In the genomic region with DNA sequence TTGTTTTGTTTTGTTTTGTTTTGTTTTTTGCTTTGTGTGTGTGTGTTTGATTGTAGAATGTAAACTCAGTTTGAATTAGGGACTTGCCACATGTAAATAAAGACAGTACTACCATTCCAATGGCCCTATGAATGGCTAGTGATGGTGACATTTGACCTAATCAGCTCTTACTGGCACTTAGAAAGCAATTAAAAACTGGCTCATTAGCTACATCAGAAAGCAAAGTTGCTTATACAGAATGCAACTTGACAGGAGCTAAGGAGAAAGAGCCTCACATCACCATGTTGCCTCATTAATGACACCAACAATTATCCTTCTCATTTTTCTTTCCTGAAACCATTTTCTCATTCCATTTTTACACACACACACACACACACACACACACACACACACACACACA, we compare ENCODE assay signal across 27 mouse cellular contexts.
"Had no signal": no experiment of that assay in that cellular context is flagged by ENCODE, and none has a peak within 500 bp of the region (broad histone marks: within the 10 kb centered on the region; RNA-seq: fewer than 3 reads in every experiment).

No protein-coding gene starts in this region.

- DNase-seq: cerebellum, adult 8-10 months; cerebellum, adult 9-10 months; cerebellum, adult 9-11 months; cerebellum, postnatal 10 days; cerebellum, postnatal 14 days; cerebellum, postnatal 25 days; cerebellum, postnatal 36 days; embryo, embryonic 11 days; forebrain, postnatal 0 days; gastrocnemius, adult 2 months; gastrocnemius, postnatal 10 days; gastrocnemius, postnatal 14 days; gastrocnemius, postnatal 25 days; gastrocnemius, postnatal 36 days; heart, adult 18-20 months; heart, adult 2 months had no signal

- H3K4me1 ChIP-seq: embryonic facial prominence, embryonic 10.5 days; embryonic facial prominence, embryonic 12.5 days; embryonic facial prominence, embryonic 13.5 days; embryonic facial prominence, embryonic 15.5 days; forebrain, embryonic 10.5 days; forebrain, embryonic 12.5 days; forebrain, embryonic 13.5 days; forebrain, embryonic 15.5 days had no signal

- H3K9me3 ChIP-seq: embryonic facial prominence, embryonic 10.5 days; embryonic facial prominence, embryonic 12.5 days; embryonic facial prominence, embryonic 13.5 days; embryonic facial prominence, embryonic 15.5 days; forebrain, embryonic 10.5 days; forebrain, embryonic 12.5 days; forebrain, embryonic 13.5 days; forebrain, embryonic 15.5 days had no signal

- H3K36me3 ChIP-seq: embryonic facial prominence, embryonic 10.5 days; embryonic facial prominence, embryonic 12.5 days; embryonic facial prominence, embryonic 13.5 days; embryonic facial prominence, embryonic 15.5 days; forebrain, embryonic 10.5 days; forebrain, embryonic 12.5 days; forebrain, embryonic 15.5 days had no signal

- ATAC-seq: forebrain, embryonic 13.5 days; forebrain, embryonic 14.5 days; forebrain, embryonic 15.5 days; forebrain, embryonic 16.5 days; forebrain, postnatal 0 days had no signal

- H3K9ac ChIP-seq: embryonic facial prominence, embryonic 12.5 days; embryonic facial prominence, embryonic 13.5 days; embryonic facial prominence, embryonic 15.5 days; forebrain, embryonic 12.5 days; forebrain, embryonic 13.5 days; forebrain, embryonic 15.5 days; forebrain, postnatal 0 days had no signal

- H3K4me3 ChIP-seq: embryonic facial prominence, embryonic 10.5 days; embryonic facial prominence, embryonic 12.5 days; embryonic facial prominence, embryonic 13.5 days; embryonic facial prominence, embryonic 15.5 days; erythroblast, embryonic 14.5 days; forebrain, embryonic 10.5 days; forebrain, embryonic 12.5 days; forebrain, embryonic 13.5 days; forebrain, embryonic 15.5 days; gastrocnemius, adult 2 months; heart, adult 2 months had no signal

- H3K4me2 ChIP-seq: embryonic facial prominence, embryonic 12.5 days; embryonic facial prominence, embryonic 13.5 days; embryonic facial prominence, embryonic 15.5 days; forebrain, embryonic 12.5 days; forebrain, embryonic 13.5 days; forebrain, embryonic 15.5 days had no signal

- H3K27me3 ChIP-seq: embryonic facial prominence, embryonic 12.5 days; embryonic facial prominence, embryonic 13.5 days; embryonic facial prominence, embryonic 15.5 days; forebrain, embryonic 12.5 days; forebrain, embryonic 13.5 days; forebrain, embryonic 15.5 days had no signal

- H3K27ac ChIP-seq: embryonic facial prominence, embryonic 10.5 days; embryonic facial prominence, embryonic 12.5 days; embryonic facial prominence, embryonic 13.5 days; embryonic facial prominence, embryonic 15.5 days; forebrain, embryonic 10.5 days; forebrain, embryonic 12.5 days; forebrain, embryonic 13.5 days; forebrain, embryonic 15.5 days; gastrocnemius, adult 2 months; heart, adult 2 months had no signal
